Mouse (Mus musculus): ENCODE measurements around the gene Katnbl1. TPM values are rescaled to one million over a fixed set of nuclear protein-coding genes. Genes with fewer than 3 reads are reported as not detected.

The Katnbl1 gene
- 10 to 100 TPM; 10.0 to 11.3 TPM for total RNA-seq (2021)
- long read RNA-seq, experiment 1, transcript Katnbl1-201 (10 exons, 2,886 nt) = major isoform, 10 of 13 reads
- long read RNA-seq, experiment 1, partial matches to known transcripts = 0 of 13 reads
- long read RNA-seq, experiment 1, other reads (novel, unspliced or antisense) = 3 of 13 reads
- long read RNA-seq, experiment 2, transcript Katnbl1-201 (10 exons, 2,886 nt) = major isoform, 14 of 18 reads
- long read RNA-seq, experiment 2, partial matches to known transcripts = 2 of 18 reads
- long read RNA-seq, experiment 2, other reads (novel, unspliced or antisense) = 2 of 18 reads

DNA sequence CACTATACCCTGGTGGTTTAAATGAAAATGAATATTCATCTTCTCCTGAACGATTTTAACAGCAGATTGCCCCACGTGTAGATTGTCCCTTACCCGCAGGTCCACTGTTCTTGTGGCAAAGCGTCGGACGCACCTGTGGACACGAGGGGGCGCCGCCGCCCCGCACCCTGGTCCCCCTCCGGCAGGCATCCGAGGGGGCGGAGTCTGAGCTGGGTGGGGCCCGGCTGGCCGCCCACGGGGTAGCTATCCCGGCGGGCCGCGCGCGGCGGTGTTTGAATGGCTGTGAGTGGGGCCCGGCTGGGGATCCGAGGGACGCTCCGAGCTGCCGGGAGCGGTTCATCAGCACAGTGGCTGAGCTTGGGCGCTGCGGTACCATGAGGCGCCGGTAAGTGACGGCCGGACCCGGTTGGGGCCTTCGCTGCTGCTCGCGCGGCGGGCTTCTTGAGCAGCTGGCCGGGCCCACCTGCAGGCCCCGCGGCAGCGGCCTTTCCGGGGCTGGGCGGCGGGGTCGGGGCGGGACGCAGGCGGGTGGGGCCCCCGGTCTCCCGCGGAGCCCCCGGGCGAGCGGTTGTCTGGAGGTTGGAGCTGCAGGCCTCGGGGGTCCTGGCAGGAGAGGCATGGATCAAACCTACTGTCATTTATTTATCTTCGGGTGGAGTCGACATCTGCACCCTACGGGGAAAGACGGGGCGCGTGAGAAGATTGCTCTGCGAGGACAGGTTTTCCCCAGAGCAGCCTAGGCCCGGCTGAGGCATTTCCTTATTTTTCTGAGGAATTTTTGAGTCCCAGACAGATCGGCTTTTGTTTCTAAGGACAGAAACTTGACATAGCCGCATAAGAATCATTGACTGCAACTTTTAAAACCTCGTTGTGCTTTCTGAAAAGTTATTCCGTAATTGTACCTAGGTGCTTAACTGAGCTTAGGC, at the start of gene Katnbl1:
Katnbl1 (plus strand) TSS at position 239 of the 926 bp plus-strand sequence.
- DNase-seq (ENCODE audit: low spot score in 2 of 2) = peak; percentile 96 to 97

DNA sequence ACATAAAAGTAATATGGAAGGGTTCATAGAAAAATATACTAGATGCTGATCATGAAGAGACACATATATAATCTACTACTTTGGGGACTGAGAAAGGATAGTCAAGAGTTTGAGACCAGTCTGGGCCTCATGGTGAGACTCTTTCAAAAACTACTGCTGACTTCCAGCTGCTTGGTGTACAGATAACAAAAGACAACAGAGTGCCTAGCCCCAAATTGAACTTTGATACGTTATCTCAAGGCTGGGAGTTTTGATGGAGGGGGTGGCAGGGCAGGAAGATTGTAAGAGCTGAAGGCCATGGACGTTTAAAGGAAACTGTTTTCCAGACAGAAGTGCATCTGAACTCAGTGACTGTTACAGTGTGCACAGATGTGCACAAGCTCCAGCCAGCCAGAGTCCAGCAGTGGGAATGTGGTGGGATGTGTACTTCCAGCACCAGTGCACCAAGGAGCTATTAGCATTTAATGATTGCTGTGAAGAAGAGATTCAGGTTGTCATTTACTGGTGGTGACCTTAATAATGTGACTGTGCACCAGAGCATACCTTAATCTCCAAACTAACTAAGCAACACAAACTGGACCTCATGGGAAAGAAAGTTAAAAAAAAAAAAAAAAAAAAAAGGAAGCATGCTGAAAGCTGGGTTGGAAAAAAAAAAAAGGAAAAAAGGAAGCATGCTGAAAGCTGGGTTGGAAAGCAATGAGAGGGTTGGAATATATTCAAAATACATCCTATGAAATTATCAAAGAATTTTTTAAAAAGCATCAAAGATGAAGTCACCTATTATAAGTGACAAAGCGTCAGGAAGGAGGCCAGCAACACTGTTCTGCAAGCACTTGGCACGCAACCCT, 46.7 kb upstream of the Katnbl1 start:
- DNase-seq (ENCODE audit: low spot score in 2 of 2) = no peak

DNA sequence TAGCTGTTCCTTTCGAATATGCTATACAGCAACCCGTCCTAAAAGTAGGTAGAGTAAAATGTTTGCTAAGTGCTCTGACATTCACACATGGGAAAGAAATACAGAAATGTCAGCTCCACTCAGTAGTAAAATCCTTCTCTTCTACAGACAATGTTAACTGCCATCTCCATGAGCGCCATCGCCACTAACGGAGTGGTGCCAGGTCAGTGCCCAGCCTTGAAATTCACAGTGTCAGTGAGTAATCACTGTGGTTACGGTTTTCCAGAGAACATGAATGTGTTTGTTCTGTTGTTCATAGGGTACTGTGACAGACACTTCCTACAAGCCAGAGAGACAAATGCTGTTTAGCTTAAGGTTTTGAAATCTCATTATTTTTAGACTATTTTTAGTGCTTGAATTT, 41.8 kb upstream of the Katnbl1 start:
- DNase-seq (ENCODE audit: low spot score in 2 of 2) = no peak

DNA sequence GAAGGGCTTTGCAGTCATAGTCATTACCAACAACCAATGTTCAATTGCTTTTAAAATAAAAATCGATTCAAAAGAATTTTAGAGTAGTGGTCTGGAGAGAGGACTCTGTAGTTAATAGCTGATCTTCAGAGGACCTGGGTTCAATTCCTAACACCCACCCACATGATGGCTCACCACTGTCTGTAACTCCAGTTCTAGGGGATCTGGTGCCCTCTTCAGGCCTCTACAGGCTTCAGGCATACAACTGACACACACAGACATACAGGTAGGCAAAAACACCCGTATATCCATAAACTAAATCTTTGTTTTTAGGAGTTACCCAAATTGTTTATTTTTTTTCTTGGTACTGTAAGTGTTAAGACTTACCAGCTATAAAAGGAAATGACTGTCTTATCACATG, 39.3 kb upstream of the Katnbl1 start:
- no peak for DNase-seq (ENCODE audit: low spot score in 2 of 2)

DNA sequence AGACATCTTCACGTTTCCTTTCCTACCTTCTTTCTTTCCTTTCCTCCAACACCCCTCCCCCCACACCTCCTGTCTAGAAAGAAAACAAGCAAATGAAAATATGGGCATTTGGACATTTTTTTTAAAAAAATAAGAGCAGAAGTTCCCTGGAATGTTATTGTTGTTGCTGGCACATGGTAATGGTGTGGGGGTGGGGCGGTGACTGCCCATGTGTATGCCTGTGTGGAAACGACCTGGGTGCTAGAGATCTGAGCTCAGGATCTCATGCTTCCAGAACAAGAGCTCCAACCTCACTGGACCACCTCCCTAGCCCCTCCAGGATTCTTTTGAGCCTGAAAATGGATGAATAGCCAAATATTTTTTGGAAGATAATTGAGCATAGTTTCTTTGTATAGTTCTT, 37.9 kb upstream of the Katnbl1 start:
- DNase-seq (ENCODE audit: low spot score in 2 of 2) = no peak

DNA sequence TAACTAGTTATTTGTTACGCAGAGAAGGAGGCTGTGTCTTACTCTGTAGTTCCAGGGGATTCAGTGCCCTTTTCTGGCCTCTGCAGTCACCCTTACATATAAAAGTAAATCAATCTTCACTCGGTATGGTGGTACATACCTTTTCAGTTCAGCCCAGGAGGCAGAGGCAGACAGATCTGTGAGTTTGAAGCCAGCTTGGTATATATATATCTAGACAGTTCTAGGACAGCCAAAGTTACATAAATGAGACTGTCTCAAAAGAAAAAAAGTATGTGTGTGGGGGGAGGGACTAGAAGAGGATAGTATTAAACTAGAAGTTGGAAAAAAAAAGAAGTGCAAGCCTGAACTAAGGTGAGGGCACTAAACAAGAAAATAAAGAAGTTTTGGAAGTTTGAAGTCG, 30.8 kb upstream of the Katnbl1 start:
- no peak for DNase-seq (ENCODE audit: low spot score in 2 of 2)

DNA sequence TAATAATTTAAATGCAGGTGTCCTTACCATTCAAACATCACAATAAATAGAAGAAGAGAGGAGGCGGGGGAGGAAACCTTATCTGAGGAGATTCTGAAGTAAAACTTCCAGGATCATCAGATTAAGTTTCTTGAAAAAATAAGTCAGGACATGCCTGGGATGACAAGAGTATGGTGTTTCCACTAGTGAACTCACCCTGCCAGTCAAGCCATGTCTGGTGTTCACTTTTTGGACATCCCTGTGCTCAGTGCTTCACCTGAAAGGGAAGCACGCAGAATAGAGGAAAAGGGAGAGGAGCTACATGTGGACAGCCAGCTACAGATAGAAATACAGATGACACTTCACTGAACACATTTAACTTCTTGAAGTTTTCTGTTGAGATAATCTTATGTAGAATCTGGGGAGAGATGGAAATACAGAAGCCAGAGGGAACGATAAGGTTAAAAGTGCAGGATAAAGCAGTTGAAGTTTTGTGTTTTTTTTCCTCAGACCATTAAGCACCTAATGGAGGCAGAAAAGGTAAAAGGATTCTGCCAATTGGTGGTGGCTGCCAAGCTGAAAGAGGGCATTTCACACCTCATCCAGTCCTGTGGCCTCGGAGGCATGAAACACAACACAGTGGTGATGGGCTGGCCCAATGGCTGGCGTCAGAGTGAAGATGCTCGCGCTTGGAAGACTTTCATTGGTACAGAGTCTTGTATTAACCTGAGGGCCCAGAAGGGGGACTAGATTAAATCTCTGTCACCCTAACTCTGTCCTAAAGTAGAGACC, 25.1 kb upstream of the Katnbl1 start:
- DNase-seq (ENCODE audit: low spot score in 2 of 2) = no peak

DNA sequence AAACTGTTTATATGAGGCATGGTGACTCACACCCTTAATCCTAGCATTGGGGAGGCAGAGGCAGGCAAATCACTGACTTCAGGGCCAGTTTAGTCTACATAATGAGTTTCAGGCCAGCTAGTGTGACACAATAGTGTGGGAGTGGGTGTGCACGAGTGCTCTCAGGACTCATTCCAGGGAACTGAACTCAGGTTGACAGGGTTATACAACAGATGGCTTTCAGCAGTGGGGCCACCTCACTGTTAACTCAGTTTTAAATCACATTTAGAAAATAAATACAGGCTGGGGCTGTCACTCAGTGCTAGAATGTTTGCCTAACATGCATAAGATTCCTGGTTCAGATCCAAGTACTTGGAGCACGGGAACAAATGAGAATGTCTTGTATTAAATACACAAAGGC, 19.4 kb upstream of the Katnbl1 start:
- DNase-seq (ENCODE audit: low spot score in 2 of 2) = no peak

DNA sequence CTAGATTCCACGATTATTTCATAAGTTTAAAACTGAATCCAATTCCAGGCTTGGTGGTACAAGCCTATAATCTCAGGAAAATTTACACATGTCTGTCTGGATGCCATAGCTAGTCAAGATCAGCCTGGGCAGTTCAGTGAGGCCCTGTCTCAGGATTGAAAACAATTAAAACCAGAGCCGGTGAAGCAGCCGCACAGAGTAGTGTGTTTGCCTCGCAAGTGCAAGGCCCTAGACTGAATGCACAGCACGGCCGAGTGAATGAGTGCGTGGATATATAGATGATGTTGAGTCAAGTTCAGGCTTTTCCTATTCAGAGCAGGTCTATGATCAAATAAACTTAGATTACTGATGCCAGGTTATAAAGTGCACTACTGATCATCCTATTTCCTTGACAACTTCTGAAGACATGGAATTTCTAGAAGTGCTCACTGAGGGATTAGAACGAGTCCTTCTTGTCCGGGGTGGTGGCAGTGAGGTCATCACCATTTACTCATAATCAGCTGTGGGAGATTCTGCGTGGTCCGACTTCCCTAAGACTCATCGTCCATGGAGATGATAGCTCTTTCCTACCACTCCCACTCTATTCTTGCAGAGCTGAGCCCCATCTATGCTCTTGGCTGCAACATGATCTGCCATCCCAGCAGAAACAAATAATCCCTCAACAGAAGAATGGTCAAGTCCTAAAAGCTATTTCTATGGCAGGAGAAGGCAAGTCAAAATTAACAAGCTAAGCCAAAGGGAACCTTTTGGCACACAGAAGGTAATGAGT, 18.8 kb upstream of the Katnbl1 start:
- no peak for DNase-seq (ENCODE audit: low spot score in 2 of 2)

DNA sequence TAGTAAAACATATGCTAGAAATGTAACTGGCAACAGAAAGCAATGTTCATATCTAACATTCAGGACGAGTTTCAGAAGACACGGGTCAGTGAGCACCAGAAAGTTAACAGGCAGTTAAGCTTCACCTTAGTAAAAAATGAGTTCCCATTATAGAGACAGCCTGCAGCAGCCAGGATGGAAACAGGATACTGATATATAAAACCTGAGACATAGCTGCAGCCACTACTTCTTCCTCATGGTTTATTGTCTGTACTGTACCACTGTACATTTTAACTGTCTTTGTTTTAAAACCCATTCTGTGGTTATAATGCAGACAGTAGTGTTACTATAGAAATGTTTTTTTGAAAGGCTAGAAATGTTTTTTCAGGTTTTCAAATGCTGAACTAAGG, 18.2 kb upstream of the Katnbl1 start:
- DNase-seq (ENCODE audit: low spot score in 2 of 2) = no peak

DNA sequence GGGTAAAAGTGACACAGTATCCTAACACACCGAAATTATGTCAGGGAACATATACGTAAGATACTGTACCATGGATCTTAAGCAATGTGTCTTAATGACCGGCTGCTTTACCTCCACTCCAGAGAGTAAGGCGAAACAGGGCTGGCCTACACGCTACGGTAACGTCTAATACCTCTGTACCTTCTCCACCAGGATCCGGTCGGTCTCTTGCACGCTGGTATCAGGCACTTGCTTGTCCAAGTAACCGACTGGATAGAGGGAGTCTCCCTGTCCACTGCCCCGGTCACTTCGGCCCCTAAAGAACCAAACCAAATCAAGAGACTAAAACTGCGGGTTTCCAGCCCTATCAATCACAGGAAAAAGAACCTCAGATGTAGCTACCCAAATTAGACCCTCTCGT, 11.8 kb upstream of the Katnbl1 start:
- DNase-seq (ENCODE audit: low spot score in 2 of 2) = no peak

DNA sequence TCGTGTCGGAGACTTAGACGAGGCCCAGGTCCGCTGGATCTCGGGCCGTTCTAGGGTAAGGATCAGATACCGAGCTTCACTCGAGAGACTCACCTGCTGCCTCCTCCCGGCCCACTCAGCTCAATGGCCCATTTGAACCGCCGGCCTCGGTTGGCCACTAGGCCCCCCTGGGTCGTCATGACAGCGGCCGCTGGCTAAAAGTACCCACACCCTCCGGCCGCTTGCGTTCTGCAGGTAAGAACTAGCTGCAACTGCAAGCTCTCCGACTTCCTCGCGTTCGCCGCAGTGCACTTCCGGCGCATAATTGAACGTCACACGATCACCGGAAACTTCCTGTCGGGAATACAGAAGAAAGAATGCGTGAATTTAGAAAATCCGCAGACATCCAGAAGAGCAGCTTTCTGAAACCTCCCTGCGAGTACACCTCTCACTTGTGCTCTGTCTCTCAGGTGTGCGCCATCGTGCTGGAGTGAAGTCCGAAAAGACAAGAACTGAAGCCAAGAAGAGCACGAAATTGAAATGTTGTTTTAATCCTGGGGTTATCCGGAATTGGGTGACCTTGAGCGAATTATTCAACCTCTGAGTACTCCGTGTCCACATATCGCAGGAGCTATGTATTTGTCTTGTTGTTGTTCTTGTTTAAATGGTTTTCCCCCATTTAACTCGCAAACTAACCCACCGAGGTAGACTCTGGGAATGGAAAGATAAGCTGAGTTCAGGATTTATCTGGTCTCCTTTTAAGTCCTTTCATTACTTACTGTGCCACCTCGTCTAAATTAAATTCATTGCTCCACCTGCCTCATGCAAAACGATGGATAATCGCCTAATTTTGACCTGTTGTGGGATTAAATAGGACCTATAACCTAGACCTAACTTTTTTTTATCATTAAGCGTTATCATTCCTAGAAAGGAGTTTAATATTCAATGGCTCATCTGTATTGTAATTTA, 11.0 kb upstream of the Katnbl1 start, which contains the start of gene Emc4:
Emc4 (minus strand) TSS at position 302 of the 948 bp plus-strand sequence.
- peak; percentile 89 to 92 for DNase-seq (ENCODE audit: low spot score in 2 of 2)

DNA sequence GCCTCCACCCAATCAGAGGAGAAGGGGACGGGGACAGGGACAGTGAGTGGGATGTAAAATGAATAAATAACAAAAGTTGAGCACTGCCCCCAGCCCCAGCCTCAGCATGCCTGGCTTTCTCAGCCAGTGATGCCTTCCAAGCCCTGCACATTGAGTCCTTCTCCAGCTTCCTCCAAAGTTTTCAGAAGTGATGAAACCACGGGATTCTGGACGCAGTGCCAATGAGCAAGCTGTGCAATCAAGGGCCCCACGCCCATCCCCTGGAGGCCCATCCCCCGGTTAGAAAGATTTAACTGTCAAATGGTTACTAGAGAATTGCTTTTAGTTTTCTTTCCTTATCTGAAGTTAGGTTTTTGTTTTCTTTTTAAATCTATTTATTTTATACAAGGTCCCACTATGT, 9.1 kb upstream of the Katnbl1 start:
- peak in 1 of 2 experiments; percentile 32 for DNase-seq (ENCODE audit: low spot score in 2 of 2)

DNA sequence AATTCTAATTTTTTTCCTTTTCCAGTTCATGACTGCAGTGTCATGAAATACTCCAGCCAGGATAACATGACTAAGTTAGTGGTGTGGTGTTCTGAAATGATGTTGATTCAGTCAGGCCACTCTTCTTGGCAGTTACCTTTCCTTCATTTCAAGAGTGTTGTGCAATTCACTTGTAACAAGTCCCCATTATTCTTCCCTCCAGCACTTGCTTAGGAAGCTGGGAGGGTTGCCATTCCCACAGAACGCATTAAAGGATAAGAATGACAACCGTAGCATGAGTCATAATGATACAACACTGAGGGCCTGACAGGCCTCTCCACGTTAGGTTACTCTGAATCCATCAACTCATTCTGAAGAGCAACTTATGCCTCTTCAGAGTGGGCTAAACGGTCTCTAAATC, 5.9 kb upstream of the Katnbl1 start:
- no peak for DNase-seq (ENCODE audit: low spot score in 2 of 2)

DNA sequence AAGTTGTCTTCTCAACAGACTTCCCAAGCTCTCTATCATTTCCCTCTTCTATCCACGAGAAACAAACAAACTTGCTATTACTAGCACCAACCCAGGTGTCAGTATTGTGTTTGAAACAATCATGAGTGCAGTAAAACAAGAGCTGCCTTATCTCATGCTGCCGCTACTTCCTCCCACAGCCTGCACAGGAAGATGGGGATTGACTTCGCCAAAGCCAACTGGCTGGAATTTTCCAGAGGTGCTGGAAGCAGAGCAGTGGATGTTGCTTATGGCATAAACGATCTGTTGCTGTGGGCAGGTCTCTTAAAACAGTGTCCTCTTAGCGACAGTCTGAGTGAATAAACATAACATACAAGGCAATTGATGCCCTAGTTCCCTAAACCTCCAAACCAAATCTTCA, 4.4 kb upstream of the Katnbl1 start:
- no peak for DNase-seq (ENCODE audit: low spot score in 2 of 2)

DNA sequence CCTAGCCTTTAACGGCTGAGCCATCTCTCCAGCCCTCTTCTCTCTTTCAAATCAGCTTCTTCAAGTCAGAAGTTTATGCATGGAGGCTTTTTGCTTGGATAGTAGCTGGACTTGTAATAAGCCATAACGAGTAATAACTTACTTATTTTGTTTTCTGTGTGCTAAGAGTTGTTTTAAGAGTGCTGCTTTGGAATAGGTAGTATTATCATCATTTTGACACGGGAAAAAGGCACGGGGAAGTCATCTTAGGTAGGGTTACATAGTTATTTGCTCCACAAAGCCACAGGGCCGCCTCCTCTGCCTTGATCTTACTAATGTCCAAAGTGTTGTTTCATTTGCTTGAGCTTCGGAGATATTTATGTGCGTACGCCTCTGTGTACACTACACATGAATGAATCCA, 1.1 kb downstream of the Katnbl1 start:
- no peak for DNase-seq (ENCODE audit: low spot score in 2 of 2)

DNA sequence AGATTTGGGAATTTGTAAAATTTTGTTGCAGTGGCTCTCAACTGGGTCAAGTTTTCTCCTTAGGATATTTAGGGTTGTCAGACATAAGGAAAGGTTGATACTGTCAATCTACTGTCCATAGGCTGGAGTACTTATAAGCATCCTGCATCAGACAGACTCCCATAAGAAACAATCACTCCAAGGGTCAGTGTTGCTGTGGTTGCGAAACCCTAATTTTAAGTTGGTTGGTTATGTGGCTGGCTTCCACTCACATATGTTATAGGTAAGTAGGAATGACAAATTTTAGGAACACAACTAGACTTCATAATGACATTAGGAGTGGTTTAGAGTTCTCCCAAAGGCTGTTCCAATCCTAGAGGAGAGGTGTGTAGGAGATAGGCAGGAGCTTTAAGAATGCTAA, 2.2 kb downstream of the Katnbl1 start:
- DNase-seq (ENCODE audit: low spot score in 2 of 2) = no peak

DNA sequence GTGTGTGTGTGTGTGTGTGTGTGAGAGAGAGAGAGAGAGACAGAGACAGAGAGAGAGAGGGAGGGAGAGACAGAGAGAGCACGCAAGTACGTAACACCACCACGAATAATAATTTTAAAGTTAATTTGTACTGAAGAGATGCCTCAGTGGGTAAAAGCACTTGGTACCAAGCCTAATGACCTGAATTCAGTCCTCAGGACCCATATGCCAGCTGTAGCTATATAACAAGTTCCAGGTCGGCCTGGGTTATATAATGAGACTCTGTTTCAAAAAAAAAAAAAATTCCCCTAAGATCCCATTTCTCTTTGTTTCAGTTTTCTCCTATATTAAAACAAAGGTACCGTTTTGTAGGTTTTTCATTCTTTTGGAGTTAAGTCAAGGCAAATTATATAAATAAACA, 11.8 kb downstream of the Katnbl1 start:
- DNase-seq (ENCODE audit: low spot score in 2 of 2) = no peak

Measured in adrenal gland, adult 18-20 months (tissue).